Mouse (Mus musculus): ENCODE results near the gene Hspb1.
A peak's percentile ranks its signal among the peaks of the same experiment; 100 is the strongest.

Gene Hspb1

GRCm38 (mm10) chr5:135887675-135888102 lies at the start of gene Hspb1:
Hspb1 (plus strand) TSS chr5:135887919.
- DNase-seq (ENCODE audit: low spot score) = no peak

- no peak for DNase-seq (ENCODE audit: low spot score)
These were observed 46.1 kb upstream of the Hspb1 start for GRCm38 (mm10) chr5:135841651-135842050.

GRCm38 (mm10) chr5:135843418-135843817 lies 44.3 kb upstream of the Hspb1 start:
- DNase-seq (ENCODE audit: low spot score) = peak; percentile 64

- peak; percentile 14 for DNase-seq (ENCODE audit: low spot score)
These were observed 41.9 kb upstream of the Hspb1 start for GRCm38 (mm10) chr5:135845676-135846320.

- no peak for DNase-seq (ENCODE audit: low spot score)
These were observed 40.3 kb upstream of the Hspb1 start for GRCm38 (mm10) chr5:135847460-135847859.

- DNase-seq (ENCODE audit: low spot score) = no peak
These were observed 39.8 kb upstream of the Hspb1 start for GRCm38 (mm10) chr5:135847881-135848280.

- DNase-seq (ENCODE audit: low spot score) = no peak
These were observed 36.7 kb upstream of the Hspb1 start for GRCm38 (mm10) chr5:135851024-135851423.

- no peak for DNase-seq (ENCODE audit: low spot score)
These were observed 36.2 kb upstream of the Hspb1 start for GRCm38 (mm10) chr5:135851481-135851880.

- DNase-seq (ENCODE audit: low spot score) = no peak
These were observed 35.3 kb upstream of the Hspb1 start for GRCm38 (mm10) chr5:135852421-135852820.

- no peak for DNase-seq (ENCODE audit: low spot score)
These were observed 34.0 kb upstream of the Hspb1 start for GRCm38 (mm10) chr5:135853731-135854130.

GRCm38 (mm10) chr5:135855156-135855555 lies 32.6 kb upstream of the Hspb1 start:
- peak; percentile 81 for DNase-seq (ENCODE audit: low spot score)

GRCm38 (mm10) chr5:135866662-135867061 lies 21.1 kb upstream of the Hspb1 start:
- DNase-seq (ENCODE audit: low spot score) = no peak

- DNase-seq (ENCODE audit: low spot score) = no peak
These were observed 19.8 kb upstream of the Hspb1 start for GRCm38 (mm10) chr5:135867637-135868593.

- DNase-seq (ENCODE audit: low spot score) = no peak
These were observed 19.1 kb upstream of the Hspb1 start for GRCm38 (mm10) chr5:135868653-135869052.

- DNase-seq (ENCODE audit: low spot score) = no peak
These were observed 17.9 kb upstream of the Hspb1 start for GRCm38 (mm10) chr5:135869661-135870423.

GRCm38 (mm10) chr5:135870505-135870904 lies 17.2 kb upstream of the Hspb1 start:
- no peak for DNase-seq (ENCODE audit: low spot score)

GRCm38 (mm10) chr5:135872996-135873395 lies 14.7 kb upstream of the Hspb1 start:
- DNase-seq (ENCODE audit: low spot score) = no peak

GRCm38 (mm10) chr5:135873753-135874152 lies 14.0 kb upstream of the Hspb1 start:
- DNase-seq (ENCODE audit: low spot score) = no peak

GRCm38 (mm10) chr5:135877180-135877579 lies 10.5 kb upstream of the Hspb1 start:
- DNase-seq (ENCODE audit: low spot score) = peak; percentile 76

GRCm38 (mm10) chr5:135877831-135878231 lies 9.9 kb upstream of the Hspb1 start:
- peak; percentile 75 for DNase-seq (ENCODE audit: low spot score)

GRCm38 (mm10) chr5:135879449-135880158 lies 8.1 kb upstream of the Hspb1 start:
- peak; percentile 97 for DNase-seq (ENCODE audit: low spot score)

GRCm38 (mm10) chr5:135884641-135885040 lies 3.1 kb upstream of the Hspb1 start:
- DNase-seq (ENCODE audit: low spot score) = no peak

Data from adipocyte (in vitro differentiated cells).